Mouse (Mus musculus): ENCODE measurements around the gene Rhbdf2. TPM values are rescaled to one million over a fixed set of nuclear protein-coding genes. Genes with fewer than 3 reads are reported as not detected.

The Rhbdf2 gene
- polyA plus RNA-seq, 1 experiment from 2014 or later, result 7.7 TPM

DNA sequence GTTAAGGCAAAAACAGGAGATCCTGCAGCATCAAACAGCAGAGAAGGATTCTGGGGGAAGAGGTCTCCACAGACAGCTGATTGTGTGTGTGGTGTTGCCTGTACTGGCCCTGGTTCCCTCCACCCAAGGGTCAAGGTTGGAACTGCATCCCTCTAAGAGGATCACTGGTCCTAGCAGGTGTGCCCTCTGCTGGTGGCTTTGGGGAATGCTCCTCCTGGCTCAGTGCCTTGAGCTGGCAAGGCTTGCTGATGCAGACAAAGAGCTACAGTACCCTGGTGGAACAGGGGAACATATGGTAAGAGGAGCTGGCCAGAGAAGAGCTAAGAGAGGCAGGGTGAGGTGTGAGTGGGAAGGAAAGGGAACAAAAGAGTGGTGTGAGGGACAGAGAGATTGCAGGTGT lies 34.4 kb downstream of the Rhbdf2 start:
- no peak overlapping the region for H3K9ac ChIP-seq (ENCODE audit: low read depth, low read length)
- H3K27me3 ChIP-seq (ENCODE audit: control insufficient read depth, insufficient read depth, low read depth, low read length), result peaks cover 10% of the 10 kb centered on the region
- no peaks in the 10 kb centered on the region for H3K36me3 ChIP-seq (ENCODE audit: control insufficient read depth, insufficient read depth)
- H3K9me3 ChIP-seq (replicated peaks; ENCODE audit: control insufficient read depth, low read length), result no peaks in the 10 kb centered on the region
- no peak overlapping the region for H3K4me3 ChIP-seq (ENCODE audit: low read depth, low read length)
- no peak overlapping the region for H3K4me2 ChIP-seq (ENCODE audit: low read depth, low read length)
- ATAC-seq (ENCODE audit: low read depth), result peak; percentile 75
- peaks cover 12% of the 10 kb centered on the region for H3K4me1 ChIP-seq (ENCODE audit: control insufficient read depth, low read depth, low read length)
- H3K27ac ChIP-seq (ENCODE audit: low read length), result no peak overlapping the region

- H3K9me3 ChIP-seq (replicated peaks; ENCODE audit: control insufficient read depth, low read length), result no peaks in the 10 kb centered on the region
- no peaks in the 10 kb centered on the region for H3K36me3 ChIP-seq (ENCODE audit: control insufficient read depth, insufficient read depth)
- 79% methylated on average over 4 of the region's 4 CpGs for WGBS (ENCODE audit: insufficient replicate concordance)
- H3K27ac ChIP-seq (ENCODE audit: low read length), result no peak overlapping the region
- H3K4me3 ChIP-seq (ENCODE audit: low read depth, low read length), result no peak overlapping the region
- peaks cover 14% of the 10 kb centered on the region for H3K4me1 ChIP-seq (ENCODE audit: control insufficient read depth, low read depth, low read length)
- no peak overlapping the region for H3K4me2 ChIP-seq (ENCODE audit: low read depth, low read length)
- ATAC-seq (ENCODE audit: low read depth), result no peak
- H3K27me3 ChIP-seq (ENCODE audit: control insufficient read depth, insufficient read depth, low read depth, low read length), result peaks cover 15% of the 10 kb centered on the region
- no peak overlapping the region for H3K9ac ChIP-seq (ENCODE audit: low read depth, low read length)
Measured at GRCm38 (mm10) chr11:116591621-116592020, 35.2 kb downstream of the Rhbdf2 start.

DNA sequence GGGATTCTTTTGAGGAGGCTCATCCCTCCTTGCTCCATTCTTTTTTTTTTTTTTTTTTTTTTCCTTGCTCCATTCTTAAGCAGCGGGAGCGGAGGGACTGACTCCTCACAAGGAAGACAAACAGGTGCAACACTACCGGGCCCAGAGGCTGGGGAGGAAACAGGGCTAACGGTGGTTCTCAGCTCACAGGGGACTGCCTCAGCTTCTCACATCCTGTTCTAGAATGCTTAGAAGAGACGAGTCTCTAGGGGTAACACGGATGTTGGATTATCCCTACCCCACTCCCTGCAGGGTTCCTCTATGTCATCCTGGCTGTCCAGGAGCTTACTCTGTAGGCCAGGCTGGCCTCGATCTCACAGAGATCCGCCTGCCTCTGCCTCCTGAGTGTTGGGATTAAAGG lies 37.2 kb downstream of the Rhbdf2 start:
- Histone ChIP-seq H3K27ac (ENCODE audit: low read length) (no peak overlapping the region), H3K9me3 (replicated peaks; ENCODE audit: control insufficient read depth, low read length) (no peaks in the 10 kb centered on the region), H3K27me3 (ENCODE audit: control insufficient read depth, insufficient read depth, low read depth, low read length) (peaks cover 15% of the 10 kb centered on the region), H3K4me2 (ENCODE audit: low read depth, low read length) (no peak overlapping the region), H3K36me3 (ENCODE audit: control insufficient read depth, insufficient read depth) (no peaks in the 10 kb centered on the region), H3K9ac (ENCODE audit: low read depth, low read length) (no peak overlapping the region), H3K4me1 (ENCODE audit: control insufficient read depth, low read depth, low read length) (peaks cover 14% of the 10 kb centered on the region), H3K4me3 (ENCODE audit: low read depth, low read length) (no peak overlapping the region)
- no peak for ATAC-seq (ENCODE audit: low read depth)
- WGBS (ENCODE audit: insufficient replicate concordance), result 42% methylated on average over 8 of the region's 8 CpGs

DNA sequence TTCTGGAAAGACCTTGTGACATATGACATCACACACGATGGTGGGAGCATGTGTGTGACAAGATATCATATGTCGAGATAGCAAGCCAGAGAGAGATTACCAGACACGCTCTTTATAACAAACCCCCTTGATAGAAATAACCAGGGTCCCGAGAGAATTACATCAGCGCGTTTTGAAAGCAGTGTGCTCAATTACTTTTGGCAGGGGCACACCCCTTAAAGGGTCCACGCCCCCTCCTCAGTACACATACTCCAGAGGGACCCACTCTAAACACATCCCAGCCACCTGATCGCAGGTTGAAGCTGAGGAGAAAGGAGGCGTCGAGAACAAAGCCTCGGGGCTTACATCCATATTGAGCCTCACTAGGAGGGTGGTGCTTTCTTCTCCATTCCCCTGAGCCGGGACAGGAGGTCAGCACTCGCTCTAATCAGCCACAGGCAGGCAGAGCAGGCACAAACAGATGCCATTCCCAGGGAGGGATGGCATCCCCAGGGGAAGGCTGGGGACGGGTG lies 37.7 kb downstream of the Rhbdf2 start:
- Histone ChIP-seq H3K4me3 (ENCODE audit: low read depth, low read length) (no peak overlapping the region), H3K27ac (ENCODE audit: low read length) (no peak overlapping the region), H3K4me1 (ENCODE audit: control insufficient read depth, low read depth, low read length) (peaks cover 14% of the 10 kb centered on the region), H3K36me3 (ENCODE audit: control insufficient read depth, insufficient read depth) (no peaks in the 10 kb centered on the region), H3K9me3 (replicated peaks; ENCODE audit: control insufficient read depth, low read length) (no peaks in the 10 kb centered on the region), H3K4me2 (ENCODE audit: low read depth, low read length) (no peak overlapping the region), H3K27me3 (ENCODE audit: control insufficient read depth, insufficient read depth, low read depth, low read length) (peaks cover 15% of the 10 kb centered on the region), H3K9ac (ENCODE audit: low read depth, low read length) (no peak overlapping the region)
- 27% methylated on average over 14 of the region's 14 CpGs for WGBS (ENCODE audit: insufficient replicate concordance)
- ATAC-seq (ENCODE audit: low read depth), result no peak

- Histone ChIP-seq H3K36me3 (ENCODE audit: control insufficient read depth, insufficient read depth) (no peaks in the 10 kb centered on the region), H3K9me3 (replicated peaks; ENCODE audit: control insufficient read depth, low read length) (no peaks in the 10 kb centered on the region), H3K27me3 (ENCODE audit: control insufficient read depth, insufficient read depth, low read depth, low read length) (peaks cover 15% of the 10 kb centered on the region), H3K4me3 (ENCODE audit: low read depth, low read length) (no peak overlapping the region), H3K4me2 (ENCODE audit: low read depth, low read length) (no peak overlapping the region), H3K4me1 (ENCODE audit: control insufficient read depth, low read depth, low read length) (peaks cover 14% of the 10 kb centered on the region), H3K9ac (ENCODE audit: low read depth, low read length) (no peak overlapping the region), H3K27ac (ENCODE audit: low read length) (no peak overlapping the region)
- peak; percentile 62 for ATAC-seq (ENCODE audit: low read depth)
- 28% methylated on average over 23 of the region's 23 CpGs for WGBS (ENCODE audit: insufficient replicate concordance)
Measured at GRCm38 (mm10) chr11:116586801-116587631, 39.8 kb downstream of the Rhbdf2 start.

GRCm38 (mm10) chr11:116586310-116586709 lies 40.5 kb downstream of the Rhbdf2 start, which contains the start of gene Aanat:
Gene Aanat (plus strand): TSS chr11:116586432.
- H3K27me3 ChIP-seq (ENCODE audit: control insufficient read depth, insufficient read depth, low read depth, low read length), result peaks cover 15% of the 10 kb centered on the region
- H3K36me3 ChIP-seq (ENCODE audit: control insufficient read depth, insufficient read depth), result no peaks in the 10 kb centered on the region
- H3K4me1 ChIP-seq (ENCODE audit: control insufficient read depth, low read depth, low read length), result peaks cover 19% of the 10 kb centered on the region
- no peak within 1 kb of the TSS for H3K4me3 ChIP-seq (ENCODE audit: low read depth, low read length)
- 48% methylated on average over 5 of the region's 5 CpGs for WGBS (ENCODE audit: insufficient replicate concordance)
- H3K9ac ChIP-seq (ENCODE audit: low read depth, low read length), result no peak within 1 kb of the TSS
- no peaks in the 10 kb centered on the region for H3K9me3 ChIP-seq (replicated peaks; ENCODE audit: control insufficient read depth, low read length)
- H3K4me2 ChIP-seq (ENCODE audit: low read depth, low read length), result no peak within 1 kb of the TSS
- no peak within 1 kb of the TSS for H3K27ac ChIP-seq (ENCODE audit: low read length)
- no peak for ATAC-seq (ENCODE audit: low read depth)

DNA sequence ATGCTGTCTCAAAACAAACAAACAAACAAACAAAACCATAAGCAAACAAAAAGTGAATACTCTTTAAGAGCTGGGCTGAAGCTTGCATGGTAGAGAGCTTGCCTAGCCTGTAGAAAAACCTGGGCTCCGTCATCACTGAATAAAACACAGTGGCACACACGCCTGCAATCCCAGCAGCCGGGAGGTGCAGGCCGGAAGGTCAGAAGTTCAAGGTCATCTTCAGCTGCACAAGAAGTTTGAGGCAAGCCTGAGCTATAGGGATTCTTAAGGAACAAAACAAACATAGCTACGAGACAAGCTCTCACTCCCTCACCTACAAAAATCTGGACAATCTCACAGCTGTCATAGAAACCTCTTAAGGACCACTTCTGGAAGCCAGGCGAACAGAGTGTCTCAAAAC lies 41.1 kb downstream of the Rhbdf2 start:
- no peaks in the 10 kb centered on the region for H3K9me3 ChIP-seq (replicated peaks; ENCODE audit: control insufficient read depth, low read length)
- no peak overlapping the region for H3K27ac ChIP-seq (ENCODE audit: low read length)
- no peak overlapping the region for H3K4me3 ChIP-seq (ENCODE audit: low read depth, low read length)
- H3K9ac ChIP-seq (ENCODE audit: low read depth, low read length), result no peak overlapping the region
- H3K27me3 ChIP-seq (ENCODE audit: control insufficient read depth, insufficient read depth, low read depth, low read length), result peaks cover 15% of the 10 kb centered on the region
- peaks cover 19% of the 10 kb centered on the region for H3K4me1 ChIP-seq (ENCODE audit: control insufficient read depth, low read depth, low read length)
- no peak for ATAC-seq (ENCODE audit: low read depth)
- no peaks in the 10 kb centered on the region for H3K36me3 ChIP-seq (ENCODE audit: control insufficient read depth, insufficient read depth)
- 73% methylated on average over 6 of the region's 6 CpGs for WGBS (ENCODE audit: insufficient replicate concordance)
- H3K4me2 ChIP-seq (ENCODE audit: low read depth, low read length), result no peak overlapping the region

- Histone ChIP-seq H3K9me3 (replicated peaks; ENCODE audit: control insufficient read depth, low read length) (no peaks in the 10 kb centered on the region), H3K4me2 (ENCODE audit: low read depth, low read length) (peak within 1 kb of the TSS; percentile 90), H3K4me1 (ENCODE audit: control insufficient read depth, low read depth, low read length) (peaks cover 32% of the 10 kb centered on the region), H3K27ac (ENCODE audit: low read length) (peak within 1 kb of the TSS; percentile 96), H3K36me3 (ENCODE audit: control insufficient read depth, insufficient read depth) (no peaks in the 10 kb centered on the region), H3K27me3 (ENCODE audit: control insufficient read depth, insufficient read depth, low read depth, low read length) (no peaks in the 10 kb centered on the region), H3K9ac (ENCODE audit: low read depth, low read length) (peak within 1 kb of the TSS; percentile 99), H3K4me3 (ENCODE audit: low read depth, low read length) (peak within 1 kb of the TSS; percentile 93)
- 1% methylated on average over 34 of the region's 51 CpGs for WGBS (ENCODE audit: insufficient replicate concordance)
- ATAC-seq (ENCODE audit: low read depth), result peak; percentile 83
Measured at GRCm38 (mm10) chr11:116581376-116581814, 45.4 kb downstream of the Rhbdf2 start, which contains the start of gene Ube2o. Gene Ube2o (minus strand): TSS chr11:116581447.

DNA sequence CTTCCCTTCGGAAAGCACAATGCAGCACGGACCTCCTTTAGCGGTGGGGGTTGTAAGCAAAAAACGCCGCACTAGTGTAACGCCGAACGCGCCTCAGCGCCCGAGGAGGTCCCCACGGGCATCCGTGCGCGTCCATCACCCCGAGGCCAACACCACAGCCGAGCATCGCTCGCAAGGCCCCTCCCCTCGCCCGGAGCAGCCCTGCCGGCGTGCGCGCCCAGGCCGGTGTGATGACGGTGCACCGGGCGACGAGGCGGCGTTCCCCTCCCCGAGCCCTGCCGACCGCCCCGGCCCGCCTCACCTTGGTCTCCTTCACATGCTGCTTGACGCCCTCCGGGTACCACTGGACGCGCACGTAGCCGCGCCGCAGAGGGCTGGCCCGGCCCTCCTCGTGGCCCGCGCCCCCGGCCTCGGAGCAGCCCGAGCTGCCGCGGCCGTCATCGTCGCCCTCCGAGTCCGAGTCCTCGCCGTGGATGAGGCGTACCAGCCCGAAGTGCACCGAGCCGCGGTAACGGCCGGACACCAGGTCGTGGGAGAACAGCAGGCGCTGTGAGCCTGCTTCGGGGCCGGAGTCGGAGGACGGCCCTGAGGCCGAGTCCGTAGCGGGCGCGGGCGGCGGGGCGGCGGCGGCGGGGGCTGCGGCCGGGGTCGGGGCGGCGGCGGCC lies 46.0 kb downstream of the Rhbdf2 start:
- H3K4me3 ChIP-seq (ENCODE audit: low read depth, low read length), result peak overlapping the region; percentile 93
- peak overlapping the region; percentile 90 for H3K4me2 ChIP-seq (ENCODE audit: low read depth, low read length)
- peaks cover 37% of the 10 kb centered on the region for H3K4me1 ChIP-seq (ENCODE audit: control insufficient read depth, low read depth, low read length)
- H3K27me3 ChIP-seq (ENCODE audit: control insufficient read depth, insufficient read depth, low read depth, low read length), result no peaks in the 10 kb centered on the region
- H3K9ac ChIP-seq (ENCODE audit: low read depth, low read length), result peak overlapping the region; percentile 99
- no peaks in the 10 kb centered on the region for H3K9me3 ChIP-seq (replicated peaks; ENCODE audit: control insufficient read depth, low read length)
- no peaks in the 10 kb centered on the region for H3K36me3 ChIP-seq (ENCODE audit: control insufficient read depth, insufficient read depth)
- WGBS (ENCODE audit: insufficient replicate concordance), result under 1% methylated on average over 76 of the region's 91 CpGs
- peak; percentile 78 for ATAC-seq (ENCODE audit: low read depth)
- H3K27ac ChIP-seq (ENCODE audit: low read length), result peak overlapping the region; percentile 96

All from liver, embryonic 16.5 days (tissue).